Mouse (Mus musculus): ENCODE measurements around the gene Slc18a3.

The Slc18a3 gene

GRCm38 (mm10) chr14:32464601-32465505 lies at the start of gene Slc18a3:
Gene Slc18a3 (minus strand): TSS chr14:32464850.
- CTCF ChIA-PET: no interaction called here

GRCm38 (mm10) chr14:32513336-32514032 lies 48.8 kb upstream of the Slc18a3 start, which contains the start of gene Ercc6:
Gene Ercc6 (plus strand): TSS chr14:32513521.
- CTCF ChIA-PET: interaction anchor here (1.1 kb wide), 1 partner anchor 7 kb away, joined by 3 read pairs; no protein-coding TSS in a partner anchor

GRCm38 (mm10) chr14:32512912-32513311 lies 48.3 kb upstream of the Slc18a3 start:
- CTCF ChIA-PET: no interaction called here

- CTCF ChIA-PET: no interaction called here
Observed at GRCm38 (mm10) chr14:32509443-32509961, 44.9 kb upstream of the Slc18a3 start.

- CTCF ChIA-PET: no interaction called here
Observed at GRCm38 (mm10) chr14:32508105-32508835, 43.6 kb upstream of the Slc18a3 start.

GRCm38 (mm10) chr14:32507216-32507615 lies 42.6 kb upstream of the Slc18a3 start:
- CTCF ChIA-PET: no interaction called here

GRCm38 (mm10) chr14:32506329-32506728 lies 41.7 kb upstream of the Slc18a3 start:
- CTCF ChIA-PET: interaction anchor here (0.9 kb wide), 1 partner anchor 8 kb away, joined by 3 read pairs; no protein-coding TSS in a partner anchor

- CTCF ChIA-PET: no interaction called here
Observed at GRCm38 (mm10) chr14:32503897-32504296, 39.2 kb upstream of the Slc18a3 start.

GRCm38 (mm10) chr14:32502764-32503688 lies 38.4 kb upstream of the Slc18a3 start:
- CTCF ChIA-PET: no interaction called here

- CTCF ChIA-PET: no interaction called here
Observed at GRCm38 (mm10) chr14:32501303-32501702, 36.7 kb upstream of the Slc18a3 start.

GRCm38 (mm10) chr14:32496115-32496850 lies 31.6 kb upstream of the Slc18a3 start:
- CTCF ChIA-PET: no interaction called here

- CTCF ChIA-PET: no interaction called here
Observed at GRCm38 (mm10) chr14:32492521-32492920, 27.9 kb upstream of the Slc18a3 start.

GRCm38 (mm10) chr14:32482061-32482460 lies 17.4 kb upstream of the Slc18a3 start:
- CTCF ChIA-PET: no interaction called here

GRCm38 (mm10) chr14:32477581-32477980 lies 12.9 kb upstream of the Slc18a3 start:
- CTCF ChIA-PET: no interaction called here

GRCm38 (mm10) chr14:32476559-32476958 lies 11.9 kb upstream of the Slc18a3 start:
- CTCF ChIA-PET: no interaction called here

GRCm38 (mm10) chr14:32472996-32473395 lies 8.3 kb upstream of the Slc18a3 start:
- CTCF ChIA-PET: no interaction called here

GRCm38 (mm10) chr14:32467606-32468005 lies 3.0 kb upstream of the Slc18a3 start:
- CTCF ChIA-PET: no interaction called here

GRCm38 (mm10) chr14:32465889-32466288 lies 1.2 kb upstream of the Slc18a3 start, which contains the start of gene Chat:
Gene Chat (minus strand): TSS chr14:32465989.
- CTCF ChIA-PET: no interaction called here

GRCm38 (mm10) chr14:32465506-32465870 lies 838 bp upstream of the Slc18a3 start:
- CTCF ChIA-PET: no interaction called here
